Mouse (Mus musculus) heart, embryonic 12.5 days (tissue): ENCODE results near the gene Ppm1h. TPM values are rescaled to one million over a fixed set of nuclear protein-coding genes. Genes with fewer than 3 reads are reported as not detected.
A peak's percentile ranks its signal among the peaks of the same experiment; 100 is the strongest.

Experiments
- ATAC-seq: fragments of 200-750 bp; cut with Nextera tagmentation; 2 replicates; pipeline ENCODE4 v1.8.0; 2017; ENCODE audit warnings: moderate TSS enrichment, moderate library complexity; ENCODE audit not compliant: insufficient number of reproducible peaks, low FRiP score
- H3K27ac ChIP-seq: fragments of 300-500 bp; sonication (generic); 2 replicates; pipeline ENCODE4 v1.5.1; 2016; ENCODE audit warnings: mild to moderate bottlenecking, moderate library complexity; ENCODE audit not compliant: poor library complexity, severe bottlenecking
- H3K27me3 ChIP-seq: fragments of 300-500 bp; sonication (generic); replicated peaks from 2 replicates; pipeline ENCODE4 v1.6.1; 2016; ENCODE audit warnings: mild to moderate bottlenecking, moderate library complexity
- H3K36me3 ChIP-seq: fragments of 300-500 bp; sonication (generic); 2 replicates; pipeline ENCODE4 v1.6.1; 2016; ENCODE audit warnings: mild to moderate bottlenecking, moderate library complexity
- H3K4me1 ChIP-seq: fragments of 300-500 bp; sonication (generic); replicated peaks from 2 replicates; pipeline ENCODE4 v1.6.1; 2016; ENCODE audit warnings: mild to moderate bottlenecking
- H3K4me2 ChIP-seq: fragments of 300-500 bp; sonication (generic); 2 replicates; pipeline ENCODE4 v1.6.1; 2016; ENCODE audit warnings: mild to moderate bottlenecking, moderate library complexity
- H3K4me3 ChIP-seq: fragments of 300-500 bp; sonication (generic); 2 replicates; pipeline ENCODE4 v1.5.1; 2016; ENCODE audit warnings: mild to moderate bottlenecking
- H3K9ac ChIP-seq: fragments of 300-500 bp; sonication (generic); 2 replicates; pipeline ENCODE4 v1.6.1; 2016; ENCODE audit warnings: mild to moderate bottlenecking, moderate library complexity
- H3K9me3 ChIP-seq: fragments of 300-500 bp; sonication (generic); replicated peaks from 2 replicates; pipeline ENCODE4 v1.6.1; 2016; ENCODE audit warnings: mild to moderate bottlenecking, moderate library complexity
- WGBS: fragments of 180-500 bp; shearing (Covaris S2); methylation state at CpG from one replicate; pipeline ENCODE4 v1.1.7; 2016; 5-methylcytosine and 5-hydroxymethylcytosine counted together
- polyA plus RNA-seq: library from polyadenylated mRNA; unstranded; fragments of >200 nt; fragmentation: Nextera tagmentation; extraction: Ambion mirVana; gene quantifications from 2 replicates; pipeline ENCODE4 v1.2.1, GENCODE M21; 2016

Gene Ppm1h
- polyA plus RNA-seq, 1 experiment from 2014 or later, result 4.2 TPM

GRCm38 (mm10) chr10:122899971-122900370, 221.4 kb downstream of the Ppm1h start:
- no peak overlapping the region for H3K27ac ChIP-seq
- peaks cover 5% of the 10 kb centered on the region for H3K4me1 ChIP-seq
- H3K9ac ChIP-seq, result no peak overlapping the region
- H3K27me3 ChIP-seq, result no peaks in the 10 kb centered on the region
- H3K36me3 ChIP-seq, result no peaks in the 10 kb centered on the region
- 81% methylated on average over 7 of the region's 7 CpGs for WGBS
- no peak for ATAC-seq
- no peaks in the 10 kb centered on the region for H3K9me3 ChIP-seq
- no peak overlapping the region for H3K4me3 ChIP-seq
- no peak overlapping the region for H3K4me2 ChIP-seq

- no peak overlapping the region for H3K27ac ChIP-seq
- no peak overlapping the region for H3K4me3 ChIP-seq
- no peaks in the 10 kb centered on the region for H3K36me3 ChIP-seq
- no peak for ATAC-seq
- peaks cover under 1% of the 10 kb centered on the region; the same call in 1 of the 2 replicates for H3K4me1 ChIP-seq
- 91% methylated on average over 1 of the region's 1 CpGs for WGBS
- H3K9ac ChIP-seq, result no peak overlapping the region
- no peak overlapping the region for H3K4me2 ChIP-seq
- H3K9me3 ChIP-seq, result no peaks in the 10 kb centered on the region
- no peaks in the 10 kb centered on the region for H3K27me3 ChIP-seq
These were observed 221.9 kb downstream of the Ppm1h start for GRCm38 (mm10) chr10:122900466-122900865.

- 79% methylated on average over 5 of the region's 5 CpGs for WGBS
- H3K4me2 ChIP-seq, result no peak overlapping the region
- no peaks in the 10 kb centered on the region for H3K9me3 ChIP-seq
- H3K27me3 ChIP-seq, result no peaks in the 10 kb centered on the region
- no peak overlapping the region for H3K9ac ChIP-seq
- H3K4me1 ChIP-seq, result no peaks in the 10 kb centered on the region
- no peak overlapping the region for H3K4me3 ChIP-seq
- no peaks in the 10 kb centered on the region for H3K36me3 ChIP-seq
- no peak for ATAC-seq
- no peak overlapping the region for H3K27ac ChIP-seq
These were observed 222.8 kb downstream of the Ppm1h start for GRCm38 (mm10) chr10:122901379-122901778.

GRCm38 (mm10) chr10:122909406-122910032, 231.0 kb downstream of the Ppm1h start:
- Histone ChIP-seq H3K27me3 (no peaks in the 10 kb centered on the region), H3K9me3 (no peaks in the 10 kb centered on the region), H3K36me3 (no peaks in the 10 kb centered on the region), H3K4me3 (no peak overlapping the region), H3K9ac (no peak overlapping the region), H3K4me1 (peaks cover 14% of the 10 kb centered on the region; the same call in 1 of the 2 replicates), H3K4me2 (no peak overlapping the region), H3K27ac (no peak overlapping the region)
- ATAC-seq, result no peak
- 80% methylated on average over 9 of the region's 9 CpGs for WGBS

GRCm38 (mm10) chr10:122910798-122911225, 232.2 kb downstream of the Ppm1h start:
- peaks cover 14% of the 10 kb centered on the region; the same call in 1 of the 2 replicates for H3K4me1 ChIP-seq
- no peaks in the 10 kb centered on the region for H3K27me3 ChIP-seq
- H3K4me3 ChIP-seq, result no peak overlapping the region
- H3K4me2 ChIP-seq, result no peak overlapping the region
- no peak overlapping the region for H3K27ac ChIP-seq
- ATAC-seq, result no peak
- no peaks in the 10 kb centered on the region for H3K9me3 ChIP-seq
- no peaks in the 10 kb centered on the region for H3K36me3 ChIP-seq
- no peak overlapping the region for H3K9ac ChIP-seq
- WGBS, result 74% methylated on average over 8 of the region's 8 CpGs

- WGBS, result 78% methylated on average over 8 of the region's 8 CpGs
- Histone ChIP-seq H3K9ac (no peak overlapping the region), H3K27me3 (no peaks in the 10 kb centered on the region), H3K9me3 (no peaks in the 10 kb centered on the region), H3K27ac (peak overlapping the region; percentile 22), H3K4me2 (no peak overlapping the region), H3K36me3 (no peaks in the 10 kb centered on the region), H3K4me3 (no peak overlapping the region), H3K4me1 (peaks cover 14% of the 10 kb centered on the region; the same call in 1 of the 2 replicates)
- no peak for ATAC-seq
These were observed 233.1 kb downstream of the Ppm1h start for GRCm38 (mm10) chr10:122911668-122912067.

- H3K27ac ChIP-seq, result peak overlapping the region; percentile 65
- no peaks in the 10 kb centered on the region for H3K27me3 ChIP-seq
- H3K4me2 ChIP-seq, result peak overlapping the region; percentile 27
- no peaks in the 10 kb centered on the region for H3K9me3 ChIP-seq
- no peak for ATAC-seq
- H3K4me3 ChIP-seq, result no peak overlapping the region
- H3K4me1 ChIP-seq, result peaks cover 14% of the 10 kb centered on the region; the same call in 1 of the 2 replicates
- no peaks in the 10 kb centered on the region for H3K36me3 ChIP-seq
- H3K9ac ChIP-seq, result no peak overlapping the region
- WGBS, result 39% methylated on average over 12 of the region's 12 CpGs
These were observed 233.6 kb downstream of the Ppm1h start for GRCm38 (mm10) chr10:122912086-122912690.

- WGBS, result 16% methylated on average over 19 of the region's 19 CpGs
- ATAC-seq, result peak; percentile 71
- H3K4me3 ChIP-seq, result no peak overlapping the region
These were observed 234.3 kb downstream of the Ppm1h start for GRCm38 (mm10) chr10:122912701-122913368.

GRCm38 (mm10) chr10:122913393-122913792, 234.8 kb downstream of the Ppm1h start:
- Histone ChIP-seq H3K9me3 (no peaks in the 10 kb centered on the region), H3K9ac (no peak overlapping the region), H3K4me3 (no peak overlapping the region), H3K36me3 (no peaks in the 10 kb centered on the region), H3K27me3 (no peaks in the 10 kb centered on the region), H3K4me1 (peaks cover 14% of the 10 kb centered on the region; the same call in 1 of the 2 replicates), H3K4me2 (no peak overlapping the region), H3K27ac (peak overlapping the region; percentile 65)
- 57% methylated on average over 11 of the region's 11 CpGs for whole genome bisulfite sequencing
- no peak for ATAC-seq

More at GRCm38 (mm10) chr10:122912701-122913368, 234.3 kb downstream of the Ppm1h start:
- Histone ChIP-seq H3K4me2 (peak overlapping the region; percentile 27), H3K9ac (no peak overlapping the region), H3K4me1 (peaks cover 14% of the 10 kb centered on the region; the same call in 1 of the 2 replicates), H3K27ac (peak overlapping the region; percentile 65), H3K9me3 (no peaks in the 10 kb centered on the region), H3K36me3 (no peaks in the 10 kb centered on the region), H3K27me3 (no peaks in the 10 kb centered on the region)

GRCm38 (mm10) chr10:122915905-122916304, 237.3 kb downstream of the Ppm1h start:
- Histone ChIP-seq H3K27ac (no peak overlapping the region), H3K27me3 (no peaks in the 10 kb centered on the region), H3K36me3 (no peaks in the 10 kb centered on the region), H3K4me2 (no peak overlapping the region), H3K9ac (no peak overlapping the region), H3K4me1 (peaks cover 14% of the 10 kb centered on the region; the same call in 1 of the 2 replicates), H3K4me3 (no peak overlapping the region), H3K9me3 (no peaks in the 10 kb centered on the region)
- WGBS, result 73% methylated on average over 8 of the region's 8 CpGs
- no peak for ATAC-seq

GRCm38 (mm10) chr10:122917648-122918324, 239.2 kb downstream of the Ppm1h start:
- no peak overlapping the region for H3K9ac ChIP-seq
- no peak for ATAC-seq
- H3K27ac ChIP-seq, result no peak overlapping the region
- H3K4me3 ChIP-seq, result no peak overlapping the region
- H3K4me1 ChIP-seq, result 0 out of 2 replicates have a peak, but pooled peaks cover 8% of the 10 kb centered on the region
- WGBS, result 85% methylated on average over 14 of the region's 14 CpGs
- no peaks in the 10 kb centered on the region for H3K27me3 ChIP-seq
- H3K36me3 ChIP-seq, result no peaks in the 10 kb centered on the region
- no peaks in the 10 kb centered on the region for H3K9me3 ChIP-seq
- no peak overlapping the region for H3K4me2 ChIP-seq
